Mouse (Mus musculus): Measurements from ENCODE around the gene Glod4. TPM values are rescaled to one million over a fixed set of nuclear protein-coding genes. Genes with fewer than 3 reads are reported as not detected.

Glod4 gene
- polyA plus RNA-seq, 1 experiment from 2014 or later = 122 TPM

- H3K27ac ChIP-seq (ENCODE audit: low read length) = no peak overlapping the region
Observed at GRCm38 (mm10) chr11:76285431-76286075, 42.0 kb upstream of the Glod4 start.

GRCm38 (mm10) chr11:76283841-76284240 is 40.3 kb upstream of the Glod4 start:
- H3K36me3 ChIP-seq (ENCODE audit: control insufficient read depth, insufficient read depth) = no peaks in the 10 kb centered on the region
- H3K4me1 ChIP-seq (ENCODE audit: control insufficient read depth, insufficient read depth, low read length) = peaks cover 20% of the 10 kb centered on the region
- no peaks in the 10 kb centered on the region for H3K9me3 ChIP-seq (replicated peaks; ENCODE audit: control insufficient read depth, low read length)
- WGBS = 74% methylated on average over 6 of the region's 6 CpGs
- H3K27me3 ChIP-seq (ENCODE audit: control insufficient read depth, insufficient read depth, low read length) = no peaks in the 10 kb centered on the region
- no peak overlapping the region for H3K4me3 ChIP-seq (ENCODE audit: low read length)
- no peak overlapping the region for H3K9ac ChIP-seq (ENCODE audit: low read length)
- ATAC-seq (replicated peaks; ENCODE audit: extremely low read depth, insufficient read depth, low FRiP score) = no peak
- H3K4me2 ChIP-seq (ENCODE audit: low read depth, low read length) = no peak overlapping the region
- H3K27ac ChIP-seq (ENCODE audit: low read length) = no peak overlapping the region

More at GRCm38 (mm10) chr11:76285431-76286075, 42.0 kb upstream of the Glod4 start:
- H3K27me3 ChIP-seq (ENCODE audit: control insufficient read depth, insufficient read depth, low read length) = no peaks in the 10 kb centered on the region
- no peak for ATAC-seq (replicated peaks; ENCODE audit: extremely low read depth, insufficient read depth, low FRiP score)
- no peak overlapping the region for H3K4me3 ChIP-seq (ENCODE audit: low read length)
- H3K9me3 ChIP-seq (replicated peaks; ENCODE audit: control insufficient read depth, low read length) = no peaks in the 10 kb centered on the region
- no peak overlapping the region for H3K4me2 ChIP-seq (ENCODE audit: low read depth, low read length)
- 49% methylated on average over 7 of the region's 7 CpGs for WGBS
- H3K9ac ChIP-seq (ENCODE audit: low read length) = no peak overlapping the region
- H3K4me1 ChIP-seq (ENCODE audit: control insufficient read depth, insufficient read depth, low read length) = peaks cover 21% of the 10 kb centered on the region
- H3K36me3 ChIP-seq (ENCODE audit: control insufficient read depth, insufficient read depth) = no peaks in the 10 kb centered on the region

GRCm38 (mm10) chr11:76279971-76280370 is 36.4 kb upstream of the Glod4 start:
- WGBS = 45% methylated on average over 2 of the region's 2 CpGs
- H3K4me3 ChIP-seq (ENCODE audit: low read length) = no peak overlapping the region
- H3K27ac ChIP-seq (ENCODE audit: low read length) = no peak overlapping the region
- no peak for ATAC-seq (replicated peaks; ENCODE audit: extremely low read depth, insufficient read depth, low FRiP score)
- 0 out of 2 replicates have a peak, but pooled peaks cover 3% of the 10 kb centered on the region for H3K4me1 ChIP-seq (ENCODE audit: control insufficient read depth, insufficient read depth, low read length)
- H3K9me3 ChIP-seq (replicated peaks; ENCODE audit: control insufficient read depth, low read length) = no peaks in the 10 kb centered on the region
- no peaks in the 10 kb centered on the region for H3K27me3 ChIP-seq (ENCODE audit: control insufficient read depth, insufficient read depth, low read length)
- H3K9ac ChIP-seq (ENCODE audit: low read length) = no peak overlapping the region
- H3K36me3 ChIP-seq (ENCODE audit: control insufficient read depth, insufficient read depth) = no peaks in the 10 kb centered on the region
- no peak overlapping the region for H3K4me2 ChIP-seq (ENCODE audit: low read depth, low read length)

- H3K27me3 ChIP-seq (ENCODE audit: control insufficient read depth, insufficient read depth, low read length) = no peaks in the 10 kb centered on the region
- 70% methylated on average over 14 of the region's 14 CpGs for WGBS
- 0 out of 2 replicates have a peak, but pooled peaks cover 3% of the 10 kb centered on the region for H3K4me1 ChIP-seq (ENCODE audit: control insufficient read depth, insufficient read depth, low read length)
- H3K9ac ChIP-seq (ENCODE audit: low read length) = no peak overlapping the region
- H3K36me3 ChIP-seq (ENCODE audit: control insufficient read depth, insufficient read depth) = no peaks in the 10 kb centered on the region
- no peak overlapping the region for H3K4me3 ChIP-seq (ENCODE audit: low read length)
- H3K27ac ChIP-seq (ENCODE audit: low read length) = no peak overlapping the region
- no peaks in the 10 kb centered on the region for H3K9me3 ChIP-seq (replicated peaks; ENCODE audit: control insufficient read depth, low read length)
- ATAC-seq (replicated peaks; ENCODE audit: extremely low read depth, insufficient read depth, low FRiP score) = no peak
- no peak overlapping the region for H3K4me2 ChIP-seq (ENCODE audit: low read depth, low read length)
Observed at GRCm38 (mm10) chr11:76278960-76279852, 35.7 kb upstream of the Glod4 start.

GRCm38 (mm10) chr11:76272440-76272839 is 28.9 kb upstream of the Glod4 start:
- Histone ChIP-seq H3K9me3 (replicated peaks; ENCODE audit: control insufficient read depth, low read length) (no peaks in the 10 kb centered on the region), H3K4me3 (ENCODE audit: low read length) (no peak overlapping the region), H3K4me1 (ENCODE audit: control insufficient read depth, insufficient read depth, low read length) (no peaks in the 10 kb centered on the region), H3K27ac (ENCODE audit: low read length) (no peak overlapping the region), H3K27me3 (ENCODE audit: control insufficient read depth, insufficient read depth, low read length) (no peaks in the 10 kb centered on the region), H3K4me2 (ENCODE audit: low read depth, low read length) (no peak overlapping the region), H3K9ac (ENCODE audit: low read length) (no peak overlapping the region), H3K36me3 (ENCODE audit: control insufficient read depth, insufficient read depth) (0 out of 2 replicates have a peak, but pooled peaks cover 2% of the 10 kb centered on the region)
- 80% methylated on average over 4 of the region's 4 CpGs for WGBS
- no peak for ATAC-seq (replicated peaks; ENCODE audit: extremely low read depth, insufficient read depth, low FRiP score)

- Histone ChIP-seq H3K4me3 (ENCODE audit: low read length) (no peak overlapping the region), H3K4me2 (ENCODE audit: low read depth, low read length) (no peak overlapping the region), H3K36me3 (ENCODE audit: control insufficient read depth, insufficient read depth) (0 out of 2 replicates have a peak, but pooled peaks cover 2% of the 10 kb centered on the region), H3K27me3 (ENCODE audit: control insufficient read depth, insufficient read depth, low read length) (no peaks in the 10 kb centered on the region), H3K9me3 (replicated peaks; ENCODE audit: control insufficient read depth, low read length) (no peaks in the 10 kb centered on the region), H3K9ac (ENCODE audit: low read length) (no peak overlapping the region), H3K4me1 (ENCODE audit: control insufficient read depth, insufficient read depth, low read length) (no peaks in the 10 kb centered on the region), H3K27ac (ENCODE audit: low read length) (no peak overlapping the region)
- 73% methylated on average over 6 of the region's 6 CpGs for WGBS
- ATAC-seq (replicated peaks; ENCODE audit: extremely low read depth, insufficient read depth, low FRiP score) = no peak
Observed at GRCm38 (mm10) chr11:76268521-76269065, 25.1 kb upstream of the Glod4 start.

GRCm38 (mm10) chr11:76268001-76268459 is 24.5 kb upstream of the Glod4 start:
- Histone ChIP-seq H3K4me1 (ENCODE audit: control insufficient read depth, insufficient read depth, low read length) (no peaks in the 10 kb centered on the region), H3K4me2 (ENCODE audit: low read depth, low read length) (no peak overlapping the region), H3K4me3 (ENCODE audit: low read length) (no peak overlapping the region), H3K9ac (ENCODE audit: low read length) (no peak overlapping the region), H3K36me3 (ENCODE audit: control insufficient read depth, insufficient read depth) (0 out of 2 replicates have a peak, but pooled peaks cover 2% of the 10 kb centered on the region), H3K9me3 (replicated peaks; ENCODE audit: control insufficient read depth, low read length) (no peaks in the 10 kb centered on the region), H3K27me3 (ENCODE audit: control insufficient read depth, insufficient read depth, low read length) (no peaks in the 10 kb centered on the region), H3K27ac (ENCODE audit: low read length) (no peak overlapping the region)
- ATAC-seq (replicated peaks; ENCODE audit: extremely low read depth, insufficient read depth, low FRiP score) = no peak
- 71% methylated on average over 5 of the region's 5 CpGs for WGBS

- Histone ChIP-seq H3K36me3 (ENCODE audit: control insufficient read depth, insufficient read depth) (0 out of 2 replicates have a peak, but pooled peaks cover 2% of the 10 kb centered on the region), H3K27me3 (ENCODE audit: control insufficient read depth, insufficient read depth, low read length) (no peaks in the 10 kb centered on the region), H3K9ac (ENCODE audit: low read length) (no peak overlapping the region), H3K4me3 (ENCODE audit: low read length) (no peak overlapping the region), H3K4me2 (ENCODE audit: low read depth, low read length) (no peak overlapping the region), H3K27ac (ENCODE audit: low read length) (no peak overlapping the region), H3K4me1 (ENCODE audit: control insufficient read depth, insufficient read depth, low read length) (no peaks in the 10 kb centered on the region), H3K9me3 (replicated peaks; ENCODE audit: control insufficient read depth, low read length) (no peaks in the 10 kb centered on the region)
- no peak for ATAC-seq (replicated peaks; ENCODE audit: extremely low read depth, insufficient read depth, low FRiP score)
- WGBS = 68% methylated on average over 7 of the region's 7 CpGs
Observed at GRCm38 (mm10) chr11:76267550-76267949, 24.0 kb upstream of the Glod4 start.
